Mouse (Mus musculus) retina, adult 2 months (tissue): ENCODE measurements around the gene Inpp5k.

Experiments used
- DNase-seq: peaks from one replicate; pipeline ENCODE4 v3.0.0-alpha.2; 2012; ENCODE audit warnings: low read depth, low spot score

Inpp5k gene

GRCm38 (mm10) chr11:75653781-75654470, 23.1 kb downstream of the Inpp5k start:
- DNase-seq: no peak

- no peak for DNase-seq
Observed at GRCm38 (mm10) chr11:75654471-75655390, 23.9 kb downstream of the Inpp5k start.

DNA sequence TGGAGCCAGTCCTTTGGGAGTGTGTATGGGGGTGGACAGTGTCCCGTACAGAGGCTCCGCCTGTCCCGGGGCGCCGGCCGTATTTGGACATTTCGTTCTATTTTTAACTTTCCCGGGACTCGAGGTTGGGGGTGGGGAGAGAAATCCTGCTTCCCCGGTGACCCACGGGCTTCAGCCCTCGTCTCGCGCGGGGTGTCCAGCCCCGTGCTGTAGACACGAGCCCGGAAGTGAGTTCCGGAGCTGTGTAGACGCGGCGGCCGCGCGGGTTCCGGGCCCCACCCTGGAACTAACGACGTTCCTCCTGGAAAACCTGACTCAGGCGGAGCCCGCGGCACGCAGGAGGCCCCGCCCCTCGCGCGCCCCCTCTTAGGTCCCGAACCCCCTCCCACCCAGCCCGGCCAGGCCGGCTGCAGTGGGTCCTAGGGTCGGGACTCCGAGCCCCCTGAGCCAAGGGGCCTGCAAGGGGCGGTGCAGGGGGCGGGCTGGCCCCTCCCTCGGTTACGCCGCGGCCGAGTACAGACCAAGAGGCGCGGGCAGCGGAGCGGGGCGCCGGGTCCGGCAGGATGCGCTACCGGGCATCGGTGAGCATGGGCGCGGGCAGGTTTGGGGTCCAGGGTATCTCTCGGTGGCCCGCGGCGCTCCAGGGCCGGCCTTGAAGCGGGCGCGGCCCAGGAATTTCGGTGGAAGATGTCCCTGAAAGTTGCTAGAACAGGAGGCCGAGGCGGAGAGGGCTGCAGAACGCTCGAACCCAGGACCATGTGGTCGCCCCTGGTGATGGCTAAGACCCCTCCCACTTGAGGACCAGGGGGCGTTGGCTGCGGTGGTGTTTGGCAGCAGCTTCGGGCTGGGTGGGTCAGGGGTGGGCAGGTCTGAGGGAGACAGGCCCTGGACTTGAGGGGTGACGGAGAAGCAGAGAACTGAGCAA, 25.1 kb downstream of the Inpp5k start:
- DNase-seq: no peak

DNA sequence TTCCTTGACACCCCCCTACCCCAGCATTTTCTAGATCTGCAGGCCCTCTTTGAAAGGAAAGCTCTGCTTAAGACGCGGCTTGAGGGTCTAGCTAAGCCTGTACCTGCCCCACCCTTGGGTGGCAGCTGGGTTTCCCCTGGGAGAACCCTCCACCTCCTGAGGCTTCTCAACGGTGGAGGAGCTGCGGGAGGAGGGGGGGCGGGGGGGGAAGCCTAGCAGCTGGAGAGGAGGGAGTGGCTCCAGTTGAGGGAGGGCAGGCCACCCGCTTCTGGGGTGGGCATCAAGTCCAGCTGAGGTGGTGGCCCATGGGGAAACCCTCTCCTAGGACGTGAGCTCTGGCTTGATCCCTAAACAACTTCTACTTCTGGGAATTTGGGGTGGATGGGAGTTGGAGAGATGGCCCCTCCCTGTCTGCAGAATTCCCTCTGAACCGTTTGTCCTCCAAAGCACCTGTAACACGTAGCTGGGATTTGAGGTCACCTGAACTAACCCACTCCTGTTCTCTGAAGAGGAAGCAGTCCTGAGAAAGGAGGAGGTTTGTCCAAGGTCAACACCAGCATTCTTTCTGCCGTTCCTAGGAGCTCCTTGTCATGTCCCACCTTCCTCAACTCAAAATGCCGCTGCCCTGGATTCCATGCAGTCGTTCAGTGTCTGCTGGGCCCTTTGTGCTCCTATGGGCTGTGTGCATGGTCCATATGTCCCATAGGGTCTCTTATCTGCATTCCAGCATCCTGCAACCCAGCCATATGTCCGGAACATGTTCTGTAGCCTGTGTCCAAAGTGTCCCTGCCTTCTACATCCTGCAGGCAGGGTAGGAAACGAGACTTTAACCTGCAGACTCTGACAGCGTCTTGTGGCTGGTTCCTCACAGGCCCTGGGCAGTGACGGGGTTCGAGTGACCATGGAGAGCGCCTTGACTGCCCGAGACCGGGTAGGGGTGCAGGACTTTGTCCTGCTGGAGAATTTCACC, 26.1 kb downstream of the Inpp5k start:
- no peak for DNase-seq

- DNase-seq: no peak
Observed at GRCm38 (mm10) chr11:75657841-75658240, 27.1 kb downstream of the Inpp5k start.

GRCm38 (mm10) chr11:75658311-75658710, 27.5 kb downstream of the Inpp5k start:
- DNase-seq: no peak

DNA sequence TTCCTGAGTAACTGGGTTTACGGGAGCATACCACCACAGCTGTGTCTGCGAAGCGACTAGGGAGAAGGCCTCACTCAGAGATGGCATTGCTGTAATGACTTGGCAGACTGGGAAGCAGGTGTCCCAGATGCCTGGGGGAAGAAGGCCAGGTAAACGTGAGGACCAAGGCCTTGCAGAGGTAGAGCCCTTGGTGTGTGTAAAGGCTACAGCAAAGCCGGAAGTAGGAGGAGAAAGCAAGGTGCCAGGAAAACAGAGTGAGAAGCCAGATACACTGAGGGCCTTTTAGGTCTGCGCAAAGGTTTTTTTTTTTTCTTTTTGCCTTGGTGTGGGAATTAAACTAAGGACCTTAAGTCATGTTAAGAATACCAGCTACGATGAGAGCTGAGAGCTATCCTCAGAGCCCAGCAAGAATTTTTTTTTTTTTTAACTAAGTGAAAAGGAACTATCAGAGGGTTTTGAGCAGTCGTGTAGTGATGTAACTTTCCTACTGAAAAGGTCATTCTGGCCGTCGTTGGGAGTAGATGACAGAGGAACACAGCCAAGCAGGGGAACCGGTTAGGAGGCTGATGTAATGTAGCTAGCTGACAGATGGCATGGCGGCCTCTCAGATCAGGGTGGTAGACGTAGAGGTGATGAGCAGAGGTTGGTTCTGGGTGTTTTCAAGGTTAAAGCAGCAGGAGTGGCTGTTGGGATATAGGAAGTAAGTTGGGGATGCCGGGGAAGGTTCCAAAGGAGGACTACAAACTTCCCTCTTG, 28.4 kb downstream of the Inpp5k start:
- DNase-seq: no peak

DNA sequence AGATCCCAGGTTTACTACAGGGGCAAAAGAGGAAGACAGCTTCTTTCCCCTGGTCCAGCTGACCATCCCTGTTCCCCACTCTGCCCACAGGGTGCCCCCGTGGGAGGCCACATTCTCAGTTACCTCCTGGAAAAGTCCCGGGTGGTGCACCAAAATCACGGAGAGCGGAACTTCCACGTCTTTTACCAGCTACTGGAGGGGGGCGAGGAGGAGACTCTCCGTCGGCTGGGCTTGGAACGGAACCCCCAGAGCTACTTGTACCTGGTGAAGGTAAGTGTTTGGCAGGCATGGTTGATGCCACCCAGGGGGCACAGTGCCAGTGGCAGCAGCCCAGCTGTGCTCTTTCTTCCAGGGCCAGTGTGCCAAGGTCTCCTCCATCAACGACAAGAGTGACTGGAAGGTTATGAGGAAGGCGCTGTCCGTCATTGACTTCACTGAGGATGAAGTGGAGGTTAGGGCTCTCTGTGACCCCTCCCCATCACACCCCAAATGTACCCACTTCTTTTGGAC, 29.3 kb downstream of the Inpp5k start:
- DNase-seq: no peak

DNA sequence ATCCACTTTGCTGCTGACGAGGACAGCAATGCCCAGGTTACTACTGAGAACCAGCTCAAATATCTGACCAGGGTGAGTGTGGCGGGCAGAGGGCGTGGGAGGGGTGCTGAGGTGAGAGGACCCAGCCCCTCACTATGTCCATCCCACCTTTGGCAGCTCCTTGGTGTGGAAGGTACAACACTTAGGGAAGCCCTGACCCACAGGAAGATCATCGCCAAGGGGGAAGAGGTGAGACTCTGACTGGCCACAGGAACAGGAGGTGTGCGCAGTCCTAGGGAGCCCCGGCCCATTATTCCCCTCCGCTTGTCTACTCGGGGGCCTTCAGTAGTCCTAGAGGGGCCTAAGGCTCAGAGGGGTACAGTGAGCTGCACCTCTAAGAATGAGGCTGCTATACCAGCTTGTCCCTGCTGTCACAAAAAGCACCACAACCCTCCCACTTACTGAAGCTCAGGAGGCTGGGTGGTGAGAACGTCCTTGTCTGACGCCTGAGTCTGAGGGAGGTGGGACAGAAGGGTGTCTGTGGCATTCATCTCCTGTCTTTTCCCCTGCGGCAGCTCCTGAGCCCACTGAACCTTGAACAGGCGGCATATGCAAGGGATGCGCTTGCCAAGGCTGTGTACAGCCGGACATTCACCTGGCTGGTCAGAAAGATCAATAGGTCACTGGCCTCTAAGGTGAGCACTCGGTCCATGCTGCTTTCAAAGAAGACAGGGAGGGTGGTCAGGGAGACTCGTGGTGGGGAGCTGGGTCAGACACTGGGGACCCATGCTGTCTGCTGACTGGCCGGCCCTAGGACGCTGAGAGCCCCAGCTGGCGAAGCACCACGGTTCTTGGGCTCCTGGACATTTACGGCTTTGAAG, 30.4 kb downstream of the Inpp5k start:
- DNase-seq: no peak

DNA sequence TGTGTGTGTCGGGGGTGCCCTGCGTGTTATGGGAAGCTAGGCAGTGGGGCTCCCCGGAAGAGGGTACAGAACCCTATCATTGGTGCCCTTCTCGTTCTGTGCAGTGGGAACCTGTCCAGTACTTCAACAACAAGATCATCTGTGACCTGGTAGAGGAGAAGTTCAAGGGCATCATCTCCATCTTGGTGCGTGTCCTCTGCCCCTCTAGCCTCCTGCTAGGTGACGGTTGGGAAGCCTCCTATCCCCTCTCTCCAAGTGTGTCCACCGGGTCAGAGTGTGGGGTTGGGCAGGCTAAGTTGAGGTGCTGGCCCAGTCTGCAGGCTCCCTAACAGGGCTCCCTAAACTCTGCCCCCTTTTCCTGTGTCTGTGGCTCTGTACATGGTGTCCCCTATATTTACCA, 31.3 kb downstream of the Inpp5k start:
- no peak for DNase-seq

DNA sequence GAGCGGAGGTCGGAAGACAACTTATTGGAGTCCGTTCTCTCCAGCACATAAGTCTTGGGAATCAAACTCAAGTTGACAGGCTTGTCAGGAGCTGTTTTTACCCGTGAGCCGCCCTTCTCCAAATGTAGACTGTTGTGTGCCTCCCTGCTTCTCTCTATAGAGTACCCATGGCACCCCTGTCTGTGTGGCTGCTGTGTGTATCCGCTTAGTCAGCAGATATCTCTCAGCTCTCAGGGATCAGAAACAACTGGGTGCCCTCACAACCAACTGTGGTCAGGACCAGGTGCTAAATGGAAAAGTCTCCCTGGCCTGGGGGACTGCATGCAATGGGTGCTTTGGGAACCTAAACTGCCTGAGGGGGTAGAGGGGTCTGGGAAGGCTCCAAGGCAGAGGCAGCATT, 35.5 kb downstream of the Inpp5k start:
- DNase-seq: no peak

- DNase-seq: no peak
Observed at GRCm38 (mm10) chr11:75668621-75669020, 37.8 kb downstream of the Inpp5k start.

DNA sequence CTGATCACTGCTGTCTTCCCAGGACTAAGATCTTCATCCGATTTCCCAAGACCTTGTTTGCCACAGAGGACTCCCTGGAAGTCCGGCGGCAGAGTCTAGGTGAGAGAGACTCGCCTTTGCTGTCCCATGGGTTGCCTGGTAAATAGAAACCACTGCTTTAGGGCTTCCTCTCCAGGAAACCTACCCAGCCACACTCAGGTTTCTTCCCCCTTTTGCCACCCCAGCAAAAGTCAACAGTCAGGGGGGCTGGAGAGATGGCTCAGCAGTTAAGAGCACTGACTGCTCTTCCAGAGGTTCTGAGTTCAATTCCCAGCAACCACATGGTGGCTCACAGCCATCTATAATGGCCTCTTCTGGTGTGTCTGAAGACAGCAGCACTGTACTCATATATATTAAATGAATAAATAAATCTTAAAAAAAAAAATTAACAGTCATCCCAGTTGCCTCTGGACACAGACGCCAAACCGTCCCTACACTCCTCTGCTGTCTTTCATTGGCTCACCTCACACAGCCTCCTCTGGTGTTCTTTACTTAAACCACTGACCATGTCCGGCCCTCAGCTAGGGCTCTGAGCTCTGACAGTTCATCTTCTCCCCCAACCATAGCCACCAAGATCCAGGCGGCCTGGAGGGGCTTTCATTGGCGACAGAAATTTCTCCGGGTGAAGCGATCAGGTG, 38.5 kb downstream of the Inpp5k start:
- no peak for DNase-seq

DNA sequence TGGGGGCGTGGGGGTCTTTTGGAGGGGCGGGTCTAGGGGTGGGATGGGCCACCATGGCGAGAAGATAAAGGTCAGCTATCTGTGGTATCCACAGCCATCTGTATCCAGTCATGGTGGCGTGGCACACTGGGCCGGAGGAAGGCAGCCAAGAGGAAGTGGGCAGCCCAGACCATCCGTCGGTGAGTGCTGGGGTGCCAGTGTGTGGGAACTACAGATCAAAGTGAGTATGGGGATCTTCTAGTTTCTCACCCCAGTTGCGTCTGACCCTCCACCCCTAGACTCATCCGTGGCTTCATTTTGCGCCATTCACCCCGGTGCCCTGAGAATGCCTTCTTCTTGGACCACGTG, 39.0 kb downstream of the Inpp5k start:
- no peak for DNase-seq

GRCm38 (mm10) chr11:75671426-75672180, 40.8 kb downstream of the Inpp5k start:
- DNase-seq: no peak

DNA sequence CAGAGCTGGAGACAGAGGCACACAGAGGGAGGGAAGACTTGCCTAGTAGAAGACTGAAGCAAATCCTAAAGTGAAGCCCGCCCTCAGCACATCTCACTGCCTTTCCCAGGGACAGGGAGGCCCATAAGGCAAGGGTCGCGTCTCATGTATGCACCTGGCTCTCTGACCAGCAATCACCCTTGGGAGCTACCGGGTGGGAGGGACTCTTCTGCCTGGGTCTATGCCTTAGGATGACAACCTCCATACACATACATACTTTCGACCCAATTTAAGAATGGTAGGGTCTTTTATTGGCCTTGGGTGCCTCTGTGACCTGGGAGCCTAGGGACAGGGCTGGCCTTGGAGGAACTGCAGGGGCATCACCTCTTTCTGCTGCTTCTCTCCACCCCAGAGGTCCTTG, 42.6 kb downstream of the Inpp5k start:
- DNase-seq: no peak

- DNase-seq: no peak
Observed at GRCm38 (mm10) chr11:75674875-75675274, 44.1 kb downstream of the Inpp5k start.
